Mouse (Mus musculus): ENCODE measurements around the gene Prkar1b.
A peak's percentile ranks its signal among the peaks of the same experiment; 100 is the strongest.

Gene Prkar1b

GRCm38 (mm10) chr5:139110140-139110855 lies 39.5 kb downstream of the Prkar1b start:
- no peak for DNase-seq (ENCODE audit: low read depth in 1 of 2, low spot score in 2 of 2)

GRCm38 (mm10) chr5:139107815-139108214 lies 42.0 kb downstream of the Prkar1b start:
- no peak for DNase-seq (ENCODE audit: low read depth in 1 of 2, low spot score in 2 of 2)

GRCm38 (mm10) chr5:139101783-139102182 lies 48.0 kb downstream of the Prkar1b start:
- no peak for DNase-seq (ENCODE audit: low read depth in 1 of 2, low spot score in 2 of 2)

GRCm38 (mm10) chr5:139098991-139099972 lies 50.5 kb downstream of the Prkar1b start:
- DNase-seq (ENCODE audit: low read depth in 1 of 2, low spot score in 2 of 2): no peak

GRCm38 (mm10) chr5:139095297-139096110 lies 54.3 kb downstream of the Prkar1b start:
- no peak for DNase-seq (ENCODE audit: low read depth in 1 of 2, low spot score in 2 of 2)

- no peak for DNase-seq (ENCODE audit: low read depth in 1 of 2, low spot score in 2 of 2)
Measured at GRCm38 (mm10) chr5:139093534-139093933, 56.3 kb downstream of the Prkar1b start.

- DNase-seq (ENCODE audit: low read depth in 1 of 2, low spot score in 2 of 2): no peak
Measured at GRCm38 (mm10) chr5:139091713-139092112, 58.1 kb downstream of the Prkar1b start.

- DNase-seq (ENCODE audit: low read depth in 1 of 2, low spot score in 2 of 2): no peak
Measured at GRCm38 (mm10) chr5:139090162-139090561, 59.6 kb downstream of the Prkar1b start.

- DNase-seq (ENCODE audit: low read depth in 1 of 2, low spot score in 2 of 2): no peak
Measured at GRCm38 (mm10) chr5:139088173-139088572, 61.6 kb downstream of the Prkar1b start.

GRCm38 (mm10) chr5:139084831-139085519 lies 64.8 kb downstream of the Prkar1b start:
- DNase-seq (ENCODE audit: low read depth in 1 of 2, low spot score in 2 of 2): no peak

GRCm38 (mm10) chr5:139084302-139084701 lies 65.5 kb downstream of the Prkar1b start:
- no peak for DNase-seq (ENCODE audit: low read depth in 1 of 2, low spot score in 2 of 2)

- DNase-seq (ENCODE audit: low read depth in 1 of 2, low spot score in 2 of 2): no peak
Measured at GRCm38 (mm10) chr5:139083841-139084240, 66.0 kb downstream of the Prkar1b start.

GRCm38 (mm10) chr5:139081370-139081769 lies 68.4 kb downstream of the Prkar1b start:
- DNase-seq (ENCODE audit: low read depth in 1 of 2, low spot score in 2 of 2): no peak

GRCm38 (mm10) chr5:139078156-139078462 lies 71.7 kb downstream of the Prkar1b start:
- no peak for DNase-seq (ENCODE audit: low read depth in 1 of 2, low spot score in 2 of 2)

- DNase-seq (ENCODE audit: low read depth in 1 of 2, low spot score in 2 of 2): no peak
Measured at GRCm38 (mm10) chr5:139077311-139078155, 72.3 kb downstream of the Prkar1b start.

GRCm38 (mm10) chr5:139076450-139076849 lies 73.4 kb downstream of the Prkar1b start:
- no peak for DNase-seq (ENCODE audit: low read depth in 1 of 2, low spot score in 2 of 2)

GRCm38 (mm10) chr5:139075791-139076190 lies 74.0 kb downstream of the Prkar1b start:
- DNase-seq (ENCODE audit: low read depth in 1 of 2, low spot score in 2 of 2): no peak

GRCm38 (mm10) chr5:139075125-139075524 lies 74.7 kb downstream of the Prkar1b start:
- peak in 1 of 2 experiments; percentile 35 for DNase-seq (ENCODE audit: low read depth in 1 of 2, low spot score in 2 of 2)

- DNase-seq (ENCODE audit: low read depth in 1 of 2, low spot score in 2 of 2): no peak
Measured at GRCm38 (mm10) chr5:139073977-139074376, 75.8 kb downstream of the Prkar1b start.

- DNase-seq (ENCODE audit: low read depth in 1 of 2, low spot score in 2 of 2): no peak
Measured at GRCm38 (mm10) chr5:139072866-139073265, 76.9 kb downstream of the Prkar1b start.

All from monocyte, adult 2 months (primary cell).